Mouse (Mus musculus) bone marrow, adult 2 months (tissue): Measurements from ENCODE around the gene Faap24. TPM values are rescaled to one million over a fixed set of nuclear protein-coding genes. Genes with fewer than 3 reads are reported as not detected.
A peak's percentile ranks its signal among the peaks of the same experiment; 100 is the strongest.

Experiments used
- H3K27ac ChIP-seq: fragments of 200-500 bp; 2 replicates; pipeline ENCODE4 v1.5.1; 2012; ENCODE audit warnings: low read depth, mild to moderate bottlenecking, control low read depth, inconsistent platforms, low read length; ENCODE audit not compliant: control insufficient read depth, poor library complexity, insufficient read depth
- H3K4me1 ChIP-seq: fragments of 200-500 bp; 2 replicates; pipeline ENCODE4 v1.6.1; 2011; ENCODE audit warnings: low read length; ENCODE audit not compliant: control insufficient read depth, insufficient read depth
- H3K4me3 ChIP-seq: fragments of 200-500 bp; replicated peaks from 2 replicates; pipeline ENCODE3; 2011; ENCODE audit warnings: mild to moderate bottlenecking, low read depth, low read length, control low read depth; ENCODE audit not compliant: control insufficient read depth
- CTCF ChIP-seq: fragments of 200-500 bp; IDR thresholded peaks from 2 replicates; pipeline ENCODE4 v1.5.1; 2011; ENCODE audit warnings: low read length, control low read depth; ENCODE audit not compliant: control insufficient read depth, insufficient read depth
- POLR2A ChIP-seq: fragments of 200-500 bp; IDR thresholded peaks from 2 replicates; pipeline ENCODE4 v1.6.1; 2011; ENCODE audit warnings: low read depth, mild to moderate bottlenecking, control low read depth, low read length, borderline replicate concordance; ENCODE audit not compliant: control insufficient read depth
- WGBS: fragments of 180-500 bp; shearing (Covaris S2); methylation state at CpG from one replicate; pipeline ENCODE4 v1.1.7; 2018; 5-methylcytosine and 5-hydroxymethylcytosine counted together
- polyA plus RNA-seq: library from polyadenylated mRNA; stranded (reverse); fragments of >200 nt; gene quantifications from 2 replicates; pipeline ENCODE4 v1.2.4, GENCODE M21; 2011; ENCODE audit warnings: low replicate concordance; ENCODE audit not compliant: missing spikeins, insufficient read depth, insufficient read length

Faap24 gene
- polyA plus RNA-seq, 1 experiment = 7.3 TPM

GRCm38 (mm10) chr7:35395734-35396456 lies 741 bp downstream of the Faap24 start:
- Histone ChIP-seq H3K27ac (no peak overlapping the region), H3K4me3 (peak overlapping the region; percentile 98), H3K4me1 (no peaks in the 10 kb centered on the region)
- WGBS = 6% methylated on average over 17 of the region's 17 CpGs
- TF ChIP-seq CTCF = no peak
- no peak for TF ChIP-seq POLR2A

DNA sequence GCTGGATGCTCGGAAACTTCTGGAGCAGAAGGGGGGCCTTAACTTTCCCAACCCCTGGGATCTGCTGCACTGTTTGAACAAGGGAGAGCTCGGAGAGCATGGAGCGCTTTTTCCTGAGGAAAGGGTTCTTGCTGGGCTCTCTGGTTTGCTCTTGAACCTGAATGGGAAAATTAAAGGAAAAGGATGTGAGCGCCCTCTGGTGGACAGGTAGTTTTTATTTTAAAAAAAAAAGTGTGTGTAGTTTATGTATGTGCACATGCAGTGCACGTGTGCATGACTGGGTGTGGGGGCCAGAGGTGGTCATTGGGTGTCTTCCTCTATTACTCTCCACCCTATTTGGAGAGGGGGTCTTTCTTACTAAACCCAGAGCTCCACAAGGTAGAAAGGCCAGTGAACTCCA lies 3.7 kb downstream of the Faap24 start:
- WGBS = 82% methylated on average over 5 of the region's 5 CpGs
- no peaks in the 10 kb centered on the region for H3K4me1 ChIP-seq
- H3K4me3 ChIP-seq = no peak overlapping the region
- H3K27ac ChIP-seq = no peak overlapping the region
- no peak for TF ChIP-seq CTCF
- no peak for TF ChIP-seq POLR2A

DNA sequence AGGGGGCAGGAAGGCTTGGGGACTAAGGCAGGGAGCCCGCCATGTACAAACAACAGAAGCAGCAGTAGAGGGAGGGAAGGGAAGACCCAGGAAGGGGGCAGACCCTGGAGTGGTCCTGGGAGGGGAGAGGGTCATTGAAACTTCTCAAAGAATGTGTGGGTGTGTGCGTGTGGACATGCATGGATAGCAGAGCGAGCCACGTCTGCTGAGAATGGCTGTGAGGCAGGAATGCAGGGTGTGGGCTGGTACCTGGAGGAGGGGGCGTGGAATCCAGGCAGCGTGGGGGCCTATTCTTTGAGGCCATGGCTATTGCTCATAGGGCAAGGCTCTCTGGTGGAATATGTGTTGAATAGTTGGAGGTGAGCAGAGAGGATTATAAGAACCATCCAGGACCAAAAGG lies 7.9 kb downstream of the Faap24 start:
- TF ChIP-seq POLR2A = no peak
- no peak for TF ChIP-seq CTCF
- 87% methylated on average over 6 of the region's 6 CpGs for WGBS
- Histone ChIP-seq H3K4me3 (no peak overlapping the region), H3K4me1 (no peaks in the 10 kb centered on the region), H3K27ac (no peak overlapping the region)

DNA sequence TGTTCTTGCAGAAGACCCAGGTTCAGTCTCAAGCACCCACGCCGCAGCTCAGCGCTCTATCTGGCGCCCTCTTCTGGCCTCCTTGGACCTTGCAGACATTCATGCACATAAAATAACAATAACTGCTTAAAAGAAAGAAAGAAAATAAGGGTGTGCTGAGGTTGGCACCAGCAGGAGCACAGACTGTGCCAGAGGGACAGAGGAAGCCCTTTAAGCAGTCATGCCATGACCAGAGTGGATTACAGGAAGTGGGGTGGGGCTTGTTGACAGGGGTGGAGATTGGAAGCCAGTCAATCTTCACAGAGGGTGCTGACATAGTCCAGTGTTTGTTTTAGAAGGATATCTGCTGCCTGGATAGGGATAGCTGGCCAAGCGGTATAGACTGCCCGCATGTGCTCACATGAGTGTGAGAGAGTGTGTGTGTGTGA lies 10.1 kb downstream of the Faap24 start:
- Histone ChIP-seq H3K27ac (no peak overlapping the region), H3K4me1 (no peaks in the 10 kb centered on the region), H3K4me3 (no peak overlapping the region)
- 66% methylated on average over 6 of the region's 6 CpGs for WGBS
- peak; percentile 61 for TF ChIP-seq CTCF
- TF ChIP-seq POLR2A = no peak

DNA sequence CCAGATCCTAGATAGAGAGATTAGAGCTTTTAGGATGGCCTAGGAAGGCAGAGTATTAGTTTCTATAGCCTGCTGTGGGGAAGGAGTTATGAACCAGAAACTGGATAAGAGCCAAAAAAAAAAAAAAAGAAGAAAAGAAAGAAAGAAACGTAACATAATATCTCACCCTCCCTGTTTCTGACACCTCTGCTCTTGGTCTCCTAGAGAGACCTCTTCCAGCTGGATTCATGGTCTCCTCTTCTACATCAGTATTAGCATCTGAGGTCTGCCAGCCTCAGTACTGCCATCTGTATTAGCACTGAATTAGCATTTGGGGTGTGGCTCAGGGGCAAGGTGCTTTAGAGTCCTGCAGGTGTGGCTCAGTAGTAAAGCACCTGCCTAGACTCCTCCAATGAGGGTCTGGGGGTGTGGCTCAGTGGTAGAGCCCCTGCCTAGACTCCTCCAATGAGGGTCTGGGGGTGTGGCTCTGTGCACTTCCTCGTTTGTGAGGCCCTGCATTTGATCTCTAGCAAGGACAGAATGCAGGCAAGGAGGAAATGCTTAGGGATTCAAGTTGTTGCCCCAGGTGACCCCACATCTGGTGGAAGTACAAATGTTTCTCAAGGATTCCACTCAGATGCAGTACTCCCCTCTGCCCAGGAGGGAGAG lies 13.8 kb downstream of the Faap24 start:
- Histone ChIP-seq H3K4me1 (no peaks in the 10 kb centered on the region; the same call in 1 of the 2 replicates), H3K27ac (no peak overlapping the region), H3K4me3 (no peak overlapping the region)
- 32% methylated on average over 2 of the region's 2 CpGs for WGBS
- TF ChIP-seq POLR2A = no peak
- no peak for TF ChIP-seq CTCF

GRCm38 (mm10) chr7:35381861-35382260 lies 14.8 kb downstream of the Faap24 start:
- WGBS = 76% methylated on average over 16 of the region's 16 CpGs
- TF ChIP-seq POLR2A (no peak), CTCF (no peak)
- no peak overlapping the region for H3K4me3 ChIP-seq
- no peak overlapping the region for H3K27ac ChIP-seq
- no peaks in the 10 kb centered on the region; the same call in 1 of the 2 replicates for H3K4me1 ChIP-seq

- H3K4me3 ChIP-seq = no peak overlapping the region
- H3K27ac ChIP-seq = no peak overlapping the region
- H3K4me1 ChIP-seq = no peaks in the 10 kb centered on the region; the same call in 1 of the 2 replicates
- TF ChIP-seq POLR2A (no peak), CTCF (no peak)
- 86% methylated on average over 8 of the region's 8 CpGs for WGBS
These were observed 16.3 kb downstream of the Faap24 start for GRCm38 (mm10) chr7:35380351-35380750.

DNA sequence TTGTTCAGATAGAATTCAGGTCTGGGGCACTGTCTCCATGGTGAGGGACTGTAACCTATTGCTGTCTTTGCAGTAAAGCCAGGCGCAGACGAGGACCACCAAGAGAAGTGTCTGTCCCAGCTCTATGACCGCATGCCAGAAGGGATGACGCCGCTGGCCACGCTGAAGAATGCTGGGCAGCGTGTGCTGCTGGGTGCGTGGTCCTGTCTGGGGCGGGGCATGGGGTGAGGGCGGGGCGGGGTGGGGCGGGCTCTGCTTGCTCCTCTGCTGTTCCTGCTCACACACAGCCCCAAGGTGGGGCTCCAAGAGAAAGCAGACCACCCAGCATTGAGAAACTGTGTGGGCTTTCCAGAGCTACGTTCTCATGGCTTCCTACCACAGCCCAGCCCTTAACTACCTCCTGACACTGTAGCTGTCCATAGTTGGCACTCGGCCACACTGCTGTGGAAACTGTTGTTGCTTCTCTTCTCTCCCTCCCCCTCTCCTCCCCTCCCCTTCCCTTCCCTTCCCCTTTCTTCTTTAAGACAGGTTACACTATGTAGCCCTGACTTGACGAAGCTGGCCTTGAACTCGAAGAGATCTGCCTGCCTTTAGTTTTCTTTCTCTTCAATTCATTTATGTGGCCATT lies 17.0 kb downstream of the Faap24 start:
- no peak overlapping the region for H3K4me3 ChIP-seq
- no peak overlapping the region for H3K27ac ChIP-seq
- no peaks in the 10 kb centered on the region; the same call in 1 of the 2 replicates for H3K4me1 ChIP-seq
- WGBS = 25% methylated on average over 16 of the region's 16 CpGs
- no peak for TF ChIP-seq POLR2A
- no peak for TF ChIP-seq CTCF
